Mouse (Mus musculus): ENCODE data around the gene Iyd.

GRCm38 (mm10) chr10:3524513-3524912 is 15.5 kb upstream of the Iyd start:
- TF ChIP-seq MYOG (IDR thresholded peaks at IDR 0.05; ENCODE audit: control insufficient read depth in 1 of 3, insufficient read depth in 1 of 3, insufficient read length in 2 of 3, low read depth in 2 of 3) (no peak), USF1 (IDR thresholded peaks at IDR 0.05; ENCODE audit: low read depth) (no peak), MAX (IDR thresholded peaks at IDR 0.05; ENCODE audit: low read depth) (no peak), E2F4 (IDR thresholded peaks at IDR 0.05; ENCODE audit: insufficient read depth) (no peak), POLR2A (IDR thresholded peaks at IDR 0.05; ENCODE audit: insufficient read length, low read depth) (no peak), TCF12 (IDR thresholded peaks at IDR 0.05; ENCODE audit: insufficient read depth, poor library complexity, severe bottlenecking) (no peak)

Data from myocyte (in vitro differentiated cells).